Mouse (Mus musculus) forebrain, embryonic 11.5 days (tissue): ENCODE measurements around the gene Zc2hc1c. TPM values are rescaled to one million over a fixed set of nuclear protein-coding genes. Genes with fewer than 3 reads are reported as not detected.

Source experiments
- ATAC-seq: fragments of 200-750 bp; cut with Nextera tagmentation; replicated peaks from 2 replicates; pipeline ENCODE4 v1.8.0; 2017; ENCODE audit warnings: moderate TSS enrichment; ENCODE audit not compliant: low FRiP score
- DNase-seq: peaks from one replicate; pipeline ENCODE4 v3.0.0-alpha.2; 2017; ENCODE audit warnings: low spot score
- H3K27ac ChIP-seq: fragments of 300-500 bp; sonication (generic); 2 replicates; pipeline ENCODE4 v1.5.1; 2014; ENCODE audit warnings: low read depth, low read length
- H3K27me3 ChIP-seq: fragments of 300-500 bp; sonication (generic); 2 replicates; pipeline ENCODE4 v1.6.1; 2014; ENCODE audit warnings: mild to moderate bottlenecking, low read length, mixed read lengths; ENCODE audit not compliant: control insufficient read depth, insufficient read depth
- H3K36me3 ChIP-seq: fragments of 300-500 bp; sonication (generic); 2 replicates; pipeline ENCODE4 v1.6.1; 2014; ENCODE audit warnings: mild to moderate bottlenecking, low read length, moderate library complexity, mixed read lengths; ENCODE audit not compliant: control insufficient read depth, insufficient read depth
- H3K4me1 ChIP-seq: fragments of 300-500 bp; sonication (generic); replicated peaks from 2 replicates; pipeline ENCODE4 v1.6.1; 2014; ENCODE audit warnings: low read length, mixed read lengths; ENCODE audit not compliant: control insufficient read depth, insufficient read depth
- H3K4me2 ChIP-seq: fragments of 300-500 bp; sonication (generic); 2 replicates; pipeline ENCODE4 v1.6.1; 2014; ENCODE audit warnings: low read depth, mild to moderate bottlenecking, low read length, moderate library complexity, mixed read lengths; ENCODE audit not compliant: severe bottlenecking
- H3K4me3 ChIP-seq: fragments of 300-500 bp; sonication (generic); 2 replicates; pipeline ENCODE4 v1.5.1; 2014; ENCODE audit warnings: low read depth, low read length
- H3K9ac ChIP-seq: fragments of 300-500 bp; sonication (generic); 2 replicates; pipeline ENCODE4 v1.6.1; 2014; ENCODE audit warnings: low read length
- H3K9me3 ChIP-seq: fragments of 300-500 bp; sonication (generic); 2 replicates; pipeline ENCODE4 v1.6.1; 2016; ENCODE audit warnings: low read length, mixed read lengths; ENCODE audit not compliant: control insufficient read depth
- WGBS: fragments of 180-500 bp; shearing (Covaris S2); extraction: QIAGEN DNeasy Blood & Tissue Kit; methylation state at CpG from one replicate; pipeline ENCODE4 v1.1.7; 2014; 5-methylcytosine and 5-hydroxymethylcytosine counted together
- polyA plus RNA-seq: library from polyadenylated mRNA; unstranded; fragments of >200 nt; fragmentation: Nextera tagmentation; extraction: Ambion mirVana; gene quantifications from 2 replicates; pipeline ENCODE4 v1.2.1, GENCODE M21; 2014

Gene Zc2hc1c
- polyA plus RNA-seq, 1 experiment from 2014 or later = 1.8 TPM

DNA sequence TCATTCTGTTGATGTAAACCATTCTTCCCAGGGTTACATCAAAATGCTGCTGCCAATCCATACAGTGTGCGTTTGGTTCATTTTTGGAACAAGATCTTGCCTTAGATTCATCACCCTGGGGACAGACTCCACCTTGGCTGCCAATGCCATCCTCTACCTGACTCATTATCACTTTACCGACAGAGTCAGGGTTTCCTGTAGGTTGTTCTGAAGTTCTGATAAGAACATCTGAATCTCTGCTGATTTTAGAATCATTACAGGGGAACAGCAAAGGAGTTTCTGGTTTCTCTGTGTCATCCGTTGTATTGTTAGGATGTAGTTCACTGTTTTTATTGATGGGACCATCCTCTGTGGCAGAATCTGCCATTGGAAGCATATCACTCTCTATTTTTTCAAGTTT, 22.1 kb upstream of the Zc2hc1c start:
- Histone ChIP-seq H3K27ac (no peak overlapping the region), H3K4me2 (no peak overlapping the region), H3K27me3 (no peaks in the 10 kb centered on the region), H3K4me1 (no peaks in the 10 kb centered on the region; the same call in 1 of the 2 replicates), H3K9ac (no peak overlapping the region), H3K4me3 (no peak overlapping the region), H3K9me3 (no peaks in the 10 kb centered on the region), H3K36me3 (no peaks in the 10 kb centered on the region)
- no peak for DNase-seq
- WGBS = 92% methylated on average over 3 of the region's 3 CpGs
- ATAC-seq = no peak

- 54% methylated on average over 3 of the region's 3 CpGs for WGBS
- H3K9ac ChIP-seq = peak overlapping the region; percentile 78
- H3K4me3 ChIP-seq = peak overlapping the region; percentile 52
- ATAC-seq (0 out of 2 replicates have a peak, but pooled peaks have one; percentile 7), DNase-seq (no peak)
- peak overlapping the region; percentile 84 for H3K27ac ChIP-seq
- peak overlapping the region; percentile 63 for H3K4me2 ChIP-seq
- H3K4me1 ChIP-seq = no peaks in the 10 kb centered on the region; the same call in 1 of the 2 replicates
- H3K9me3 ChIP-seq = no peaks in the 10 kb centered on the region
- H3K36me3 ChIP-seq = peaks cover 2% of the 10 kb centered on the region; the same call in 1 of the 2 replicates
- H3K27me3 ChIP-seq = no peaks in the 10 kb centered on the region
Observed at GRCm38 (mm10) chr12:85269821-85270220, 18.6 kb upstream of the Zc2hc1c start.

DNA sequence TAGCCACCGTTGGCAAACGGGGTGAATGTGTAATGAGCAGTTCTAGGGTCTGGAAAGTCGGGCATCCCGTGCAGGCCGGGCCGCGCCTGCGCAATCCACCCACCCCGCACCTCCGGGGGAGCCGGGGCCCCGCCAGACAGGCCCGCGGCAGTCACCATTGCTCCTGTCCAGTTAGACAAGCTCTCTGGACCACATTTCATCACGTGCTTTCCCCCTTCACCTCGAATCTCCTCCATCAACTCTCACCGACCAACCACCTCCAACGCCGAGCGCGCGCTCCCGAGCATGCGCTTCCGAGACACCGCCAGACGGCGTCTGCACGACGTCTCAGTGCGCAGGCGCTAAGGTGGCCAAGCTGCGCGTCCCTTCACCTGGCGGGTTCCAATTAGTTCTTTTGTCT, 18.1 kb upstream of the Zc2hc1c start, which contains the start of gene Mlh3:
Gene Mlh3 (minus strand): TSS at position 281 of the 400 bp plus-strand sequence.
- peaks cover 4% of the 10 kb centered on the region; the same call in 1 of the 2 replicates for H3K36me3 ChIP-seq
- H3K9ac ChIP-seq = peak within 1 kb of the TSS; percentile 78
- H3K27ac ChIP-seq = peak within 1 kb of the TSS; percentile 84
- peak within 1 kb of the TSS; percentile 63 for H3K4me2 ChIP-seq
- peak within 1 kb of the TSS; percentile 52 for H3K4me3 ChIP-seq
- ATAC-seq (peak; percentile 96), DNase-seq (peak; percentile 91)
- no peaks in the 10 kb centered on the region for H3K27me3 ChIP-seq
- under 1% methylated on average over 35 of the region's 35 CpGs for WGBS
- no peaks in the 10 kb centered on the region for H3K9me3 ChIP-seq
- no peaks in the 10 kb centered on the region; the same call in 1 of the 2 replicates for H3K4me1 ChIP-seq

DNA sequence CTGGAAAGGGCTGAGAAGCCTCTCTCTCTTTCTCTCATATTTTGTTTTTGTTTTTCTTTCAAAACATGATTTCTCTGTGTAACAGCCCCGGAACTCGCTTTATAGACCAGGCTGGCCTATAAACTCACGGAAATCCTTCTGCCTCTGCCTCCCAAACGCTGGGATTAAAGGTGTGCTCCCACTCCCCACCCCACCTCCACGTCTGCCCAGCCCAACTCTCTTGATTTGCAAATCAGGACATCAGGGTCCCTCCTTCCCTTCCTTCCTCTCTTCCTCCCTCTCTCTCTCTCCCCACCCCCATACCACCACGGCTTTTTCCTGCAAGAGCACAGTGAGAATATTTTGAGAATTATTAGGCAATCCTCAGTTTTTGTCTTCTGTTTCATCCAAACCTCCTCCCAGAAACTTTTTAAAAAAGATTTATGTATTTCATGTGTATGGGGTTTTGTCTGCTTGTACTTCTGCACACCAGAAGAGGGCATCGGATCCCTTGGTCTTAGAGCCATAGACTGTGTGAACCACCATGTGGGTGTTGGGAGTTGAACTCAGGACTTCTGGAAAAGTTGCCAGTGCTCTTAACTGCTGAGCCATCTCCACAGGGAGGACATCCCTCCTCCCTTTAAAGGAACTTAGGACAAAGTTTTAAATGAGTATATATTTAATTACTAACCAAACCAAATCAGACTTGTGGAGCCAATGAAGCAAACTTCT, 17.1 kb upstream of the Zc2hc1c start:
- Histone ChIP-seq H3K4me1 (no peaks in the 10 kb centered on the region; the same call in 1 of the 2 replicates), H3K4me3 (no peak overlapping the region), H3K9me3 (no peaks in the 10 kb centered on the region), H3K4me2 (no peak overlapping the region), H3K27ac (no peak overlapping the region), H3K36me3 (peaks cover 4% of the 10 kb centered on the region; the same call in 1 of the 2 replicates), H3K27me3 (no peaks in the 10 kb centered on the region), H3K9ac (no peak overlapping the region)
- ATAC-seq (no peak), DNase-seq (no peak)
- WGBS = 80% methylated on average over 7 of the region's 7 CpGs

- no peaks in the 10 kb centered on the region for H3K27me3 ChIP-seq
- no peak overlapping the region for H3K9ac ChIP-seq
- no peak overlapping the region for H3K27ac ChIP-seq
- no peak overlapping the region for H3K4me2 ChIP-seq
- no peak for ATAC-seq
- DNase-seq = no peak
- H3K36me3 ChIP-seq = peaks cover 4% of the 10 kb centered on the region; the same call in 1 of the 2 replicates
- WGBS = 80% methylated on average over 4 of the region's 4 CpGs
- H3K4me1 ChIP-seq = no peaks in the 10 kb centered on the region; the same call in 1 of the 2 replicates
- H3K9me3 ChIP-seq = no peaks in the 10 kb centered on the region
- no peak overlapping the region for H3K4me3 ChIP-seq
Observed at GRCm38 (mm10) chr12:85271843-85272206, 16.6 kb upstream of the Zc2hc1c start.

- no peaks in the 10 kb centered on the region for H3K9me3 ChIP-seq
- ATAC-seq = no peak
- peaks cover 4% of the 10 kb centered on the region; the same call in 1 of the 2 replicates for H3K36me3 ChIP-seq
- no peak overlapping the region for H3K9ac ChIP-seq
- H3K4me2 ChIP-seq = no peak overlapping the region
- no peak overlapping the region for H3K4me3 ChIP-seq
- H3K4me1 ChIP-seq = no peaks in the 10 kb centered on the region; the same call in 1 of the 2 replicates
- DNase-seq = no peak
- H3K27me3 ChIP-seq = no peaks in the 10 kb centered on the region
- H3K27ac ChIP-seq = no peak overlapping the region
- WGBS = 79% methylated on average over 10 of the region's 10 CpGs
Observed at GRCm38 (mm10) chr12:85273508-85273907, 14.9 kb upstream of the Zc2hc1c start.

- no peak for DNase-seq
- WGBS = 72% methylated on average over 5 of the region's 5 CpGs
- no peak overlapping the region for H3K4me3 ChIP-seq
- no peak overlapping the region for H3K4me2 ChIP-seq
- H3K36me3 ChIP-seq = peaks cover 4% of the 10 kb centered on the region; the same call in 1 of the 2 replicates
- no peak overlapping the region for H3K27ac ChIP-seq
- no peak overlapping the region for H3K9ac ChIP-seq
- no peaks in the 10 kb centered on the region for H3K9me3 ChIP-seq
- H3K4me1 ChIP-seq = peaks cover 3% of the 10 kb centered on the region; the same call in 1 of the 2 replicates
- no peak for ATAC-seq
- no peaks in the 10 kb centered on the region for H3K27me3 ChIP-seq
Observed at GRCm38 (mm10) chr12:85276273-85276672, 12.1 kb upstream of the Zc2hc1c start.

- Histone ChIP-seq H3K36me3 (peaks cover 4% of the 10 kb centered on the region; the same call in 1 of the 2 replicates), H3K9me3 (no peaks in the 10 kb centered on the region), H3K4me3 (no peak overlapping the region), H3K4me1 (peaks cover 3% of the 10 kb centered on the region; the same call in 1 of the 2 replicates), H3K27me3 (no peaks in the 10 kb centered on the region), H3K27ac (no peak overlapping the region), H3K9ac (no peak overlapping the region), H3K4me2 (no peak overlapping the region)
- ATAC-seq (no peak), DNase-seq (no peak)
- 94% methylated on average over 10 of the region's 10 CpGs for WGBS
Observed at GRCm38 (mm10) chr12:85278919-85279318, 9.5 kb upstream of the Zc2hc1c start.
